Mouse (Mus musculus) intestine, postnatal 0 days (tissue): ENCODE data around the gene Rassf3. TPM values are rescaled to one million over a fixed set of nuclear protein-coding genes. Genes with fewer than 3 reads are reported as not detected.

Source experiments
- ATAC-seq: fragments of 200-750 bp; cut with Nextera tagmentation; 2 replicates; pipeline ENCODE4 v1.8.0; 2017; ENCODE audit warnings: mild to moderate bottlenecking, moderate TSS enrichment, moderate library complexity
- H3K27ac ChIP-seq: fragments of 300-500 bp; sonication (generic); 2 replicates; pipeline ENCODE4 v1.5.1; 2014; ENCODE audit warnings: mild to moderate bottlenecking, low read depth, low read length, moderate library complexity
- H3K27me3 ChIP-seq: fragments of 300-500 bp; sonication (generic); replicated peaks from 2 replicates; pipeline ENCODE4 v1.6.1; 2014; ENCODE audit warnings: low read length, mixed read lengths; ENCODE audit not compliant: control insufficient read depth, insufficient read depth
- H3K36me3 ChIP-seq: fragments of 300-500 bp; sonication (generic); 2 replicates; pipeline ENCODE4 v1.6.1; 2014; ENCODE audit warnings: mild to moderate bottlenecking, moderate library complexity; ENCODE audit not compliant: control insufficient read depth, insufficient read depth
- H3K4me1 ChIP-seq: fragments of 300-500 bp; sonication (generic); replicated peaks from 2 replicates; pipeline ENCODE4 v1.6.1; 2014; ENCODE audit warnings: antibody characterized with exemption, low read length, mixed read lengths; ENCODE audit not compliant: control insufficient read depth, insufficient read depth
- H3K4me2 ChIP-seq: fragments of 300-500 bp; sonication (generic); replicated peaks from 2 replicates; pipeline ENCODE4 v1.6.1; 2014; ENCODE audit warnings: low read depth, mild to moderate bottlenecking, moderate library complexity
- H3K4me3 ChIP-seq: fragments of 300-500 bp; sonication (generic); 2 replicates; pipeline ENCODE4 v1.5.1; 2014; ENCODE audit warnings: low read depth, low read length
- H3K9ac ChIP-seq: fragments of 300-500 bp; sonication (generic); 2 replicates; pipeline ENCODE4 v1.6.1; 2014; ENCODE audit warnings: mild to moderate bottlenecking, low read depth, low read length
- H3K9me3 ChIP-seq: fragments of 300-500 bp; sonication (generic); 2 replicates; pipeline ENCODE4 v1.6.1; 2016; ENCODE audit warnings: mixed run types; ENCODE audit not compliant: control insufficient read depth
- CTCF ChIP-seq: sonication (generic); IDR thresholded peaks from 2 replicates; pipeline ENCODE4 v1.5.1; 2016; ENCODE audit warnings: low read depth, mild to moderate bottlenecking, control low read depth, antibody characterized with exemption, moderate library complexity
- WGBS: fragments of 180-500 bp; shearing (Covaris S2); extraction: QIAGEN DNeasy Blood & Tissue Kit; methylation state at CpG from one replicate; pipeline ENCODE4 v1.1.7; 2014; 5-methylcytosine and 5-hydroxymethylcytosine counted together
- polyA plus RNA-seq: library from polyadenylated mRNA; unstranded; fragments of >200 nt; fragmentation: Nextera tagmentation; extraction: Ambion mirVana; gene quantifications from 2 replicates; pipeline ENCODE4 v1.2.1, GENCODE M21; 2015

Rassf3 gene
- polyA plus RNA-seq, 1 experiment from 2014 or later, result 16.7 TPM

GRCm38 (mm10) chr10:121427136-121427535, 49.0 kb downstream of the Rassf3 start:
- ATAC-seq, result no peak
- no peaks in the 10 kb centered on the region for H3K9me3 ChIP-seq
- WGBS, result 64% methylated on average over 5 of the region's 5 CpGs
- H3K27me3 ChIP-seq, result no peaks in the 10 kb centered on the region
- no peak overlapping the region for H3K9ac ChIP-seq
- H3K4me1 ChIP-seq, result peaks cover 52% of the 10 kb centered on the region
- peak; percentile 76 for TF ChIP-seq CTCF
- no peak overlapping the region for H3K4me3 ChIP-seq
- 0 out of 2 replicates have a peak overlapping the region, but pooled peaks have one; percentile 46 for H3K27ac ChIP-seq
- peaks cover 3% of the 10 kb centered on the region; the same call in 1 of the 2 replicates for H3K36me3 ChIP-seq
- H3K4me2 ChIP-seq, result no peak overlapping the region

DNA sequence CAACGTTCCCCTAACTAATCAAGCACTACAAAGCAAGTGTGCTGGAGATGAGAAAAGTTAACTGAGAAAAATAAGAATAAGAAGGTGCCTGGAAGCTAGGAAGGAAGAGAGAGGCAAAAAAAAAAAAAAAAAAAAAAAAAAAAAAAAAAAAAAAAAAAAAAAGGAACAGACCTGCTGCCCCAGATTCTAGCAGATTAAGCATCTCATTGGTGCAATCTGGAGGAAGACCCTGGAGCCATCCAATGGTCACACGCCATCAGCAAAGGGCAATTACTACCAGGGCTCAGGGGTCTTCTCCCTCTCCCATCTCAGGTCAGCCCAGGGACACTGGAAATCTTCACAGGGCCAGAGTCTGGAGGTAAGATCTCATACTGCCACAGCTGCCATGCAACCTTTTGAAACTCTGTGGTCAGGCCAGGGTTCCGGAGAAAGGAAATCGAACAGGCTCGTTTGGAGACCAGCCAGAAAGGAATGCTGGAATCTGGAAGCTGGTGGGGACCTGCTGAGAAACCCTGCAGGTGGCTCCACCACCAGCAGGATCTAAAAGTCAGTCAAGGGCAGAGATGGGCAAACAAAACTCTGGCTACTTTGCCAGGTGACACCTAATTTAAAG, 49.6 kb downstream of the Rassf3 start:
- H3K4me2 ChIP-seq, result no peak overlapping the region
- H3K27ac ChIP-seq, result peak overlapping the region; percentile 60; the same call in 1 of the 2 replicates
- peaks cover 50% of the 10 kb centered on the region for H3K4me1 ChIP-seq
- no peaks in the 10 kb centered on the region for H3K9me3 ChIP-seq
- H3K4me3 ChIP-seq, result no peak overlapping the region
- no peak overlapping the region for H3K9ac ChIP-seq
- no peaks in the 10 kb centered on the region for H3K27me3 ChIP-seq
- 30% methylated on average over 5 of the region's 5 CpGs for WGBS
- peaks cover 3% of the 10 kb centered on the region; the same call in 1 of the 2 replicates for H3K36me3 ChIP-seq
- no peak for ATAC-seq
- no peak for TF ChIP-seq CTCF

DNA sequence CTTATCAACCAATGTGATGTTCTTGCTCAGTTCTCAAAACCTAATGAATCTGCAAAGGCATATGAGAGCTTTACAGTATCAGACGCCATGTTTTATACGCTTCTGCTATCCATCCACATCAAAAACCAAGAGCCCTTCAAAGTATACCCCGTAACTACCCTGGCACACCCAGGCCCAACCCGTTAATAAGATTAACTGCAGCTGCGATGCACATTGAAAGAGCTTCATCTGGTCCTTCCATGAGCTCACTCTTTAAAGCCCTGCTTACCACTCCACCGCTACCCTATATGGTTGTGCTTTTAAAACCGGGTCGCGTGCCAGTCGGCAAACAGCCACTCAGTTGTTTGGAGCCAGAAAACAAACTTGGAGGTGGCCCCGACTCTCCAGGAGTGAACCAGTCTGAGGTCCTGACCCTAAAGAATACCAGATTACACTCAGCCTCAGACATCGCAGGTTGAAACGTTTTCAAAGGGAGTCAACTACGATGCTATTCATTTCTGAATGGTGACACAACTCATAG, 50.6 kb downstream of the Rassf3 start:
- H3K9me3 ChIP-seq, result no peaks in the 10 kb centered on the region
- H3K27ac ChIP-seq, result peak overlapping the region; percentile 60
- no peaks in the 10 kb centered on the region for H3K27me3 ChIP-seq
- no peak overlapping the region for H3K9ac ChIP-seq
- H3K36me3 ChIP-seq, result peaks cover 3% of the 10 kb centered on the region; the same call in 1 of the 2 replicates
- H3K4me3 ChIP-seq, result no peak overlapping the region
- ATAC-seq, result no peak
- no peak for TF ChIP-seq CTCF
- WGBS, result 52% methylated on average over 14 of the region's 14 CpGs
- H3K4me1 ChIP-seq, result peaks cover 41% of the 10 kb centered on the region
- no peak overlapping the region for H3K4me2 ChIP-seq

DNA sequence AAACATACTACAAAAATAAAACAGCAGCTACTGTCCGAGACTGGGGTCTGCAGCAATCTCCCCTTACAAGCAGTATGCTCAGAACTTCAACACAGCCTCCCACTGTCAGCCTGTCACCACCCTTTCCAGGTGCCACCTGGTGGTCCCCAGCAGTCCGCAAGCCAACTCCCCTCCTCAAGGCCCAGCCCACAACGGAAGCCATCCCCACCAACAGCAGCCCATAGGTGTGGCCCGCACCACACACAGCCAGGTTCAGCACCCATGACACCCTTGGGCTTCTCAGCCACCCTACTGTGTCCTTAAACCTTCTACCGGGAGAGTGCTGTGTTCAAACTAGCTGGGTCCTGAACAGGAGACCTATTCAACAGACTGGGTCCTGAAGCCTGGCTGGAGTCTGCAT, 51.1 kb downstream of the Rassf3 start:
- Histone ChIP-seq H3K27me3 (no peaks in the 10 kb centered on the region), H3K27ac (peak overlapping the region; percentile 60), H3K9me3 (no peaks in the 10 kb centered on the region), H3K4me2 (no peak overlapping the region), H3K4me3 (no peak overlapping the region), H3K9ac (0 out of 2 replicates have a peak overlapping the region, but pooled peaks have one; percentile 11), H3K4me1 (peaks cover 36% of the 10 kb centered on the region), H3K36me3 (peaks cover 3% of the 10 kb centered on the region; the same call in 1 of the 2 replicates)
- no peak for ATAC-seq
- peak; percentile 6; the same call in 1 of the 2 replicates for TF ChIP-seq CTCF
- WGBS, result 75% methylated on average over 5 of the region's 5 CpGs

DNA sequence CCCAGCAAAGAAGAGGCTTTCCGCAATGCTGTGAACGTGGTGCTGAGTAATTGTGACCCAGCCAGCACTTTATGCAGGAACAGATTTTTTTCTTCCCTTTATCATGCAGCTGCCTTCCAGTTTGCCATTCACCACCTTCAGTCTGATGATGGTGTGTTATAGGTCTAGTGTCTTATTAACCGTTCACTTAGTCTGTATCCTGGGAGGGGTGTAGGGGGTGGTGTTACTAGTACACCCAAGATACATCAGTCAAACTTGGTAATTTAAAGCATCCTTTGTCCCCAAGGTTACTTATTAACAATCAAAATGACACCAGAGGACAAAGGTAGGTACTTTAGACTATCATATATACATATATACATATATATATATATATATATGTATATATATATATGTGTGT, 51.7 kb downstream of the Rassf3 start:
- H3K4me1 ChIP-seq, result peaks cover 30% of the 10 kb centered on the region
- no peaks in the 10 kb centered on the region for H3K9me3 ChIP-seq
- H3K4me3 ChIP-seq, result no peak overlapping the region
- H3K27me3 ChIP-seq, result no peaks in the 10 kb centered on the region
- H3K9ac ChIP-seq, result no peak overlapping the region
- ATAC-seq, result peak; percentile 50
- TF ChIP-seq CTCF, result no peak
- peaks cover 3% of the 10 kb centered on the region; the same call in 1 of the 2 replicates for H3K36me3 ChIP-seq
- no peak overlapping the region for H3K4me2 ChIP-seq
- H3K27ac ChIP-seq, result no peak overlapping the region
- WGBS, result 43% methylated on average over 3 of the region's 3 CpGs

- no peak for TF ChIP-seq CTCF
- Histone ChIP-seq H3K27me3 (no peaks in the 10 kb centered on the region), H3K36me3 (peaks cover 8% of the 10 kb centered on the region; the same call in 1 of the 2 replicates), H3K4me2 (no peak overlapping the region), H3K4me1 (peaks cover 26% of the 10 kb centered on the region), H3K4me3 (no peak overlapping the region), H3K9ac (no peak overlapping the region), H3K27ac (no peak overlapping the region), H3K9me3 (no peaks in the 10 kb centered on the region)
- WGBS, result 69% methylated on average over 16 of the region's 16 CpGs
- no peak for ATAC-seq
Observed at GRCm38 (mm10) chr10:121423541-121424349, 52.4 kb downstream of the Rassf3 start.
